Mouse (Mus musculus) neural tube, embryonic 14.5 days (tissue): ENCODE measurements around the gene Agap2. TPM values are rescaled to one million over a fixed set of nuclear protein-coding genes. Genes with fewer than 3 reads are reported as not detected.
"Not testable (repeated sequence)": the region's sequence is repeated elsewhere in the genome, so short reads cannot be mapped to it uniquely, and the experiment has no call there.

Source experiments
- ATAC-seq: fragments of 200-750 bp; cut with Nextera tagmentation; 2 replicates; pipeline ENCODE4 v1.8.0; 2017; ENCODE audit warnings: low read depth, mild to moderate bottlenecking, moderate TSS enrichment, moderate library complexity
- H3K27ac ChIP-seq: fragments of 300-500 bp; sonication (generic); 2 replicates; pipeline ENCODE4 v1.5.1; 2014; ENCODE audit warnings: low read depth, mild to moderate bottlenecking, control low read depth, low read length, moderate library complexity, mixed read lengths
- H3K27me3 ChIP-seq: fragments of 300-500 bp; sonication (generic); 2 replicates; pipeline ENCODE4 v1.6.1; 2014; ENCODE audit warnings: low read length; ENCODE audit not compliant: control insufficient read depth, insufficient read depth
- H3K36me3 ChIP-seq: fragments of 300-500 bp; sonication (generic); 2 replicates; pipeline ENCODE4 v1.6.1; 2014; ENCODE audit warnings: low read length, mixed read lengths; ENCODE audit not compliant: control insufficient read depth, insufficient read depth
- H3K4me1 ChIP-seq: fragments of 300-500 bp; sonication (generic); 2 replicates; pipeline ENCODE4 v1.6.1; 2014; ENCODE audit warnings: low read length; ENCODE audit not compliant: control insufficient read depth, insufficient read depth
- H3K4me2 ChIP-seq: fragments of 300-500 bp; sonication (generic); 2 replicates; pipeline ENCODE4 v1.6.1; 2014; ENCODE audit warnings: mild to moderate bottlenecking, low read depth, low read length, control low read depth
- H3K4me3 ChIP-seq: fragments of 300-500 bp; sonication (generic); 2 replicates; pipeline ENCODE4 v1.5.1; 2014; ENCODE audit warnings: low read depth, low read length, control low read depth, mixed read lengths
- H3K9ac ChIP-seq: fragments of 300-500 bp; sonication (generic); replicated peaks from 2 replicates; pipeline ENCODE4 v1.6.1; 2014; ENCODE audit warnings: low read depth, mild to moderate bottlenecking, control low read depth, low read length, mixed read lengths
- H3K9me3 ChIP-seq: fragments of 300-500 bp; sonication (generic); 2 replicates; pipeline ENCODE4 v1.6.1; 2016; ENCODE audit warnings: low read length; ENCODE audit not compliant: control insufficient read depth
- WGBS: fragments of 180-500 bp; shearing (Covaris S2); extraction: QIAGEN DNeasy Blood & Tissue Kit; methylation state at CpG from one replicate; pipeline ENCODE4 v1.1.7; 2014; 5-methylcytosine and 5-hydroxymethylcytosine counted together
- polyA plus RNA-seq: library from polyadenylated mRNA; unstranded; fragments of >200 nt; fragmentation: Nextera tagmentation; extraction: Ambion mirVana; gene quantifications from 2 replicates; pipeline ENCODE4 v1.2.1, GENCODE M21; 2014

Agap2 gene
- polyA plus RNA-seq, 1 experiment from 2014 or later: 10.6 TPM

GRCm38 (mm10) chr10:127126579-127126978 lies 51.5 kb downstream of the Agap2 start:
- Histone ChIP-seq H3K9ac (no peak overlapping the region), H3K36me3 (no peaks in the 10 kb centered on the region), H3K9me3 (no peaks in the 10 kb centered on the region), H3K27me3 (no peaks in the 10 kb centered on the region), H3K27ac (no peak overlapping the region), H3K4me1 (peaks cover 7% of the 10 kb centered on the region; the same call in 1 of the 2 replicates), H3K4me3 (no peak overlapping the region), H3K4me2 (no peak overlapping the region)
- ATAC-seq: no peak
- 89% methylated on average over 5 of the region's 5 CpGs for WGBS

GRCm38 (mm10) chr10:127127711-127128279 lies 52.7 kb downstream of the Agap2 start:
- Histone ChIP-seq H3K27me3 (no peaks in the 10 kb centered on the region), H3K9ac (no peak overlapping the region), H3K4me1 (peaks cover 5% of the 10 kb centered on the region; the same call in 1 of the 2 replicates), H3K4me3 (no peak overlapping the region), H3K9me3 (no peaks in the 10 kb centered on the region), H3K27ac (no peak overlapping the region), H3K36me3 (no peaks in the 10 kb centered on the region), H3K4me2 (no peak overlapping the region)
- WGBS: 89% methylated on average over 7 of the region's 7 CpGs
- ATAC-seq: no peak

GRCm38 (mm10) chr10:127129431-127129830 lies 54.3 kb downstream of the Agap2 start:
- Histone ChIP-seq H3K4me2 (no peak overlapping the region), H3K36me3 (no peaks in the 10 kb centered on the region), H3K4me1 (no peaks in the 10 kb centered on the region), H3K27me3 (no peaks in the 10 kb centered on the region), H3K9me3 (no peaks in the 10 kb centered on the region), H3K9ac (no peak overlapping the region), H3K27ac (no peak overlapping the region), H3K4me3 (no peak overlapping the region)
- ATAC-seq: no peak
- WGBS: 62% methylated on average over 4 of the region's 4 CpGs

DNA sequence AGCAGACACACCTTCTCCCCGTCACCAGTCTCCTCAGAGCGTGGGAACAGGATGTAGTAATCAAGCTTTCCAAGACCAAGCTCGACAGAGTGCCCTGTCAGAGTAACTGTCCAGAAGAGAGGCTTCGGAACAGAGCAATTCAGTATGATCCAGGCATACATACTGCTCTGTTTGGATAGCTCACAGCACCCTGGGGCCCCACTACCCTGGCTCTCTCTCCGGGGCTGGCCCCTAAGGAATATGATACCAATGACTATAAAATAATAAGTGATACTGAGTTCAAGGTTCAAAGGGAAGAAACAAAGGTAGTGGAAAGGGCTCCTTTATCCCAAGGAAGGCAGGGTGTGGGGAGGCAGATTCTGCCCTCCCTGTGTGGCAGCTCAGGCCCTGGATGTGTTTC lies 57.4 kb downstream of the Agap2 start:
- no peak overlapping the region for H3K4me2 ChIP-seq
- H3K36me3 ChIP-seq: no peaks in the 10 kb centered on the region
- no peaks in the 10 kb centered on the region for H3K4me1 ChIP-seq
- no peaks in the 10 kb centered on the region for H3K9me3 ChIP-seq
- no peak overlapping the region for H3K9ac ChIP-seq
- no peaks in the 10 kb centered on the region for H3K27me3 ChIP-seq
- H3K27ac ChIP-seq: no peak overlapping the region
- ATAC-seq: no peak
- WGBS: 68% methylated on average over 5 of the region's 5 CpGs
- no peak overlapping the region for H3K4me3 ChIP-seq

- H3K36me3 ChIP-seq, H3K9ac ChIP-seq, H3K27me3 ChIP-seq, ATAC-seq, H3K27ac ChIP-seq, H3K4me1 ChIP-seq, H3K4me2 ChIP-seq, H3K9me3 ChIP-seq, H3K4me3 ChIP-seq: not testable (repeated sequence)
- WGBS: 87% methylated on average over 3 of the region's 3 CpGs
Measured at GRCm38 (mm10) chr10:127134394-127135035, 59.4 kb downstream of the Agap2 start.

DNA sequence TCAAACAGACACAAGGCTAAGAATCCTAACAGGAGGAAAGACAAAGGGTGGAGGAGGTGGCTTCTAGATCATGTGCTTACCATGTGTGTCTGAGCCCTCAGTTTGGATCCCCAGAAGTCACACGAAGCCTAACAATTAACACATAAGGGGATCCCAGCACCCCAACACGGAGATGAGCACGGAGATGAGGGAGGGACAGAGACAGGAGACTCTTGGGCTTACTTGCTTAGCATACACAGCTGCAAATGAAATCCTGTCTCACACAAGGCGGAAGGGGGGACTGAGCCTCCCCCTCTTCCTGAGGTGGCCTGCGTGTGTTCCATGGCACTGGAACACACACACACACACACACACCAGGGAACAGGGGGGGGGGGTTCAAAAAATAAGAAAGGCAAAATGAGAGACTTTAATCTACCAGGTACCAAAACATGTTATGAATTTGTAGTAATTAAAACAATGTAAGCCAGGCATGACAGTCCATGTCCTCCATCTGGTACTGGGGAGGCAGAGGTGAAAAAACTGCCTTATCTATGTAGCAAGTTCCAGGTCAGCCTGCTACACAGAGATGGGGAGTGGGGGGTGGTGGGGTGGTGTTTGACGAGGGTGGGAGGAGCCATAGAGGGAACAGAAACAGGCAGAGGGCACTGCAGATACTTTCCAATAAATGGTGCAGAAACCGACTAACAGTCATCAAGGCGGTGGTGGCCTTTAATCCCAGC lies 60.2 kb downstream of the Agap2 start:
- Histone ChIP-seq H3K9ac (no peak overlapping the region), H3K4me1 (no peaks in the 10 kb centered on the region), H3K9me3 (no peaks in the 10 kb centered on the region), H3K4me2 (no peak overlapping the region), H3K36me3 (no peaks in the 10 kb centered on the region), H3K4me3 (no peak overlapping the region), H3K27me3 (no peaks in the 10 kb centered on the region), H3K27ac (no peak overlapping the region)
- WGBS: 60% methylated on average over 8 of the region's 8 CpGs
- ATAC-seq: no peak

DNA sequence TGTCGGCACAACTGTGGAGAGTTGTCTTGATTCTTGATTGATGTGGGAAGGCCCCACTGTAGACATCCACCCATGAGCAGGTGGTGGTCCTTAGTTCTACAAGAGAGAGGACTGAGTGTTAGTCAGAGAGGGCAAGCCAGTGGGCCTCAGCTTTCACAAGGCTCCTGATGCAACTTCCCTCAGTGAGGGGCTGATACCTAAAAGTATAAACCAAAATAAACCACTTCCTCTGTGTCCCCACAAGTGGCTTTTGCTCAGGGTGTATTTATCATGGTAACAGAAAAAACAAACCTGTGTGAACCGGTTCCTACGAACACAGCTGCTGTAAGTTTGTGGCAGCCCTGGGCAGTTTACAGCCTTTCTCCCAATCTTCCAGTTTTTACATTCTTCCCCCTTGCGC lies 61.4 kb downstream of the Agap2 start:
- no peak overlapping the region for H3K4me2 ChIP-seq
- H3K27ac ChIP-seq: no peak overlapping the region
- 83% methylated on average over 4 of the region's 4 CpGs for WGBS
- H3K27me3 ChIP-seq: no peaks in the 10 kb centered on the region
- no peak for ATAC-seq
- H3K36me3 ChIP-seq: no peaks in the 10 kb centered on the region
- no peak overlapping the region for H3K4me3 ChIP-seq
- H3K4me1 ChIP-seq: no peaks in the 10 kb centered on the region
- H3K9me3 ChIP-seq: no peaks in the 10 kb centered on the region
- H3K9ac ChIP-seq: no peak overlapping the region

DNA sequence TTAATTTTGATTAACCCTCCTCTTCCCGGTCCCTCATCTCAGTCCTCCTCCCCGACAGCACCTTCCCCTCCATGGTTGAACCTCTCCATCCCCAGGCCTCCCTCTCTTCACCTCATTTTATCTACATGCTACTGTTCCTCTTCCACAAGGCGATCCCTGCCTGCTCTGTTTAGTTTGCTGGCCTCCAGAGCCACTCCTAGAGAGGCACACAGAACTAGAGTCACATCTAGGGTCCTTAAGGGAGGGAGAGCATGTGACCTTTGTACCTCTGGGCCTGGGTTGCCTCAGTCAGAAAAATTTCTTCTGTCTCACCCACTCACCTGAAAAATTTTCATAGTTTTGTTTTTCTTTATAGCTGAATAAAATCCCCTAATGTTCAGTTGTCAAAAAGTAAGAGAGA lies 62.8 kb downstream of the Agap2 start:
- Histone ChIP-seq H3K4me3 (no peak overlapping the region), H3K4me1 (no peaks in the 10 kb centered on the region)
- 86% methylated on average over 3 of the region's 3 CpGs for WGBS

More for the DNA sequence above, 62.8 kb downstream of the Agap2 start:
- no peak for ATAC-seq
- no peaks in the 10 kb centered on the region for H3K27me3 ChIP-seq
- no peaks in the 10 kb centered on the region for H3K9me3 ChIP-seq
- H3K36me3 ChIP-seq: no peaks in the 10 kb centered on the region
- no peak overlapping the region for H3K4me2 ChIP-seq
- no peak overlapping the region for H3K9ac ChIP-seq
- H3K27ac ChIP-seq: no peak overlapping the region
